Mouse (Mus musculus): ENCODE measurements around the gene Tgm6. TPM values are rescaled to one million over a fixed set of nuclear protein-coding genes. Genes with fewer than 3 reads are reported as not detected.

Gene Tgm6
- not detected for total RNA-seq (2023)

DNA sequence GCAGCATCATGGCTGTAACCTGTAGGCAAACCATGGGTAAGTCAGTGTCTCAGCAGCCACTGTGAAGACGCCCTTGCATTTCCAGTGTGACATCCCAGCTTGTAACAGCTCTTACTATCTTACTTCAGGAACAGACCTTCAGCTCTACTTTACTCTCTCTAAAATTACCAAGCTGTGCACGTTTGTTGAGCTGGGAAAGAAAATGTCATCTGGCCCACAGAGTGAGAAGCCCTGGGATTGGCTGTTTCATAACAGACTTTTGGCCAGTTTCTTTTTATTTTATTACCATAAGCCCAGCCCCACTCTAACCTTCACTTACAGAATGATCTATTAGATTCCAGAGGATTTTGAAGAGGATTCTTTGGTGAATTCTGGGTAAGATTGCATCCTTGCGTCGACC, at the start of gene Tgm6:
TSS of gene Tgm6 (plus strand) at position 301 of the 400 bp plus-strand sequence.

DNA sequence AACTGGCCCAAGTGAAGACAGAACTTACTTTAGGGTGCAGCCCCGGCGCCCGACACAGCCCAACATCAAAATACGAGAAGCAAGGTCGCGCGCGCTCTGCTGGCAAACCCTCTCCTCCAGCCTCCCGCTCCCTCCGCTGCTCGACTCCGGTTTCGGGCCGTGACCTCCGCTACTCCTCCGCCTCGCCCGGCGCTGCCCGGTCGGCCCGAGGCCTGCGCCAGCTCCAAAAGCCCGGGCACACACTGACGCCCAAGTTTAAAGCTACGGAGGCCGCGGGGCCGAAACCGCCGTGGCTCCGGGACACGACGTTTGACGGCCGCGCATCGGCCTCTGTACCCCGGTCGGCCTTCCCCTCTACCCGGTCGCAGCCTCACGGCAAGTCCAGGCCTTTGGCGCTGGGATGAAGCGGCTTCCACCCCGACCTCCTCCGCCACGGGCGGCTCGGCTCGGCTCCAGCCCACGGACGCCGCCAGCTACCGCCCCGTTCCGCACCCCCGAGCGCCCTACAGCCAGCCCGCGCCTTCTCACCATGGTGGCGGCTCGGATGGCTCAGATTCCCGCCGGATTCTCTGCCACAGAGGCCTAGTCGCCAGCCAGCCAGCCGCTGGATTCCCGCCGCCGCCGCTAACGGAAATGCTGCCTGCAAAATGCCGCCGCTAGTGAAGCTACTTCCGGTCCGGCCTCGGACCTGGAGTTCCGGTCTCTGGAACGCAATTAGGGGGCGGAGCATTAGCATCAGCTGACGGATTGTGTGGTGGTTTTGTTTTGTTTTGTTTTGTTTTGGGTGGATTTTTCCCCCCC, 66.7 kb downstream of the Tgm6 start, which contains the start of gene Snrpb:
TSS of gene Snrpb (minus strand) at position 698 of the 801 bp plus-strand sequence.

DNA sequence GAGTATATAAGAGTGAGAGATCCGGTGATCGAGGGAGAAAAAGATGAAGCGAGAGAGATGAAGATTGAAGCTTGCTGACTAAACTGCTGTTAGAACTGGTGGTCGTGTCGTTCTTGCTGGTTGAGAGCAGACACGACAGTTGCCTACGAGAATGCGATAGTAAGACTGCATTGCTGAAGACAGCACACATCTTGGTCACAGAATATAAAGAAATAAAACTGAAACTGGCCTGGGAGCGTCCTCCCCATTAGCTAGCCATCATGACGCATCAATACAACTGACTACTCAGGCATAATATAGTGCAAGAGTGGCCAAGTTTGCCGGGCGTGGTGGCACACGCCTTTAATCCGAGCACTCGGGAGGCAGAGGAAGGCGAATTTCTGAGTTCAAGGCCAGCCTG, 82.7 kb downstream of the Tgm6 start, which contains the start of gene Tmc2:
TSS of gene Tmc2 (plus strand) at position 301 of the 400 bp plus-strand sequence.

Other genes starting within 250 kb of the Tgm6 start
- not detected for gene Tgm3, start 100.1 kb upstream of the Tgm6 start, total RNA-seq (2023)
- gene Snrpb, start 67.0 kb downstream of the Tgm6 start, total RNA-seq (2023): 191 TPM
- gene Tmc2, start 82.8 kb downstream of the Tgm6 start, total RNA-seq (2023): not detected
- 424 TPM for gene Nop56, start 162.0 kb downstream of the Tgm6 start, total RNA-seq (2023)
- 127 TPM for gene Idh3b, start 172.1 kb downstream of the Tgm6 start, total RNA-seq (2023)
- not detected for gene Ebf4, start 182.8 kb downstream of the Tgm6 start, total RNA-seq (2023)

Data from CD4-positive naive resting alpha-beta T cell, adult 57 days (primary cell).